Mouse (Mus musculus): Measurements from ENCODE around the gene Sh3tc1. TPM values are rescaled to one million over a fixed set of nuclear protein-coding genes. Genes with fewer than 3 reads are reported as not detected.

Sh3tc1 gene
- polyA plus RNA-seq, 1 experiment from 2014 or later = 2.6 TPM

GRCm38 (mm10) chr5:35703814-35704213, 36.0 kb downstream of the Sh3tc1 start:
- Histone ChIP-seq H3K4me3 (ENCODE audit: low read length) (no peak overlapping the region), H3K27me3 (replicated peaks; ENCODE audit: control insufficient read depth, insufficient read depth, low read length) (no peaks in the 10 kb centered on the region), H3K4me2 (ENCODE audit: low read length) (no peak overlapping the region), H3K9me3 (ENCODE audit: control insufficient read depth, low read length) (no peaks in the 10 kb centered on the region), H3K27ac (ENCODE audit: low read depth, low read length) (no peak overlapping the region), H3K36me3 (ENCODE audit: control insufficient read depth, insufficient read depth, low read length) (no peaks in the 10 kb centered on the region), H3K4me1 (ENCODE audit: control insufficient read depth, insufficient read depth, low read depth, low read length) (no peaks in the 10 kb centered on the region), H3K9ac (ENCODE audit: low read depth, low read length) (no peak overlapping the region)
- 89% methylated on average over 4 of the region's 4 CpGs for WGBS
- no peak for ATAC-seq

DNA sequence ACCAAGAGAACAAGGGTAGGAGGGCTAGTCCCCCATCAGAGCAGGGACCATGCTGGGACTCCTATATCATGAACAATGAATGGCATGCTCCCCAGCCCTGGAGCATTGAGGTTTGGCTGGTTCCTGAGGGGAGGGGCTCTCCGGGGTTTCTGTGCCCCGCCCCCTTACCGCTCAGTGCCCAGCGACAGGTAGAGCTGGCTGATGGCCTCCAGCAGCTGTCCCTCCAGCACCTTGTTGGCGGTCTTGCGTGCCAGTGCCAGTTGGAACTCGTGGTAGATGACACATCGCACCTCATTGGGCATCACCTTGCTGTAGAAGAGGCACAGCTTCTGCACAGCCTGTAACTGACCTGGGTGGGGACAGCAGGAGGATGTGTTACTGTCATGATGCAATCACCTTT, 36.6 kb downstream of the Sh3tc1 start:
- no peak overlapping the region for H3K4me2 ChIP-seq (ENCODE audit: low read length)
- no peaks in the 10 kb centered on the region for H3K4me1 ChIP-seq (ENCODE audit: control insufficient read depth, insufficient read depth, low read depth, low read length)
- no peak overlapping the region for H3K27ac ChIP-seq (ENCODE audit: low read depth, low read length)
- WGBS = 91% methylated on average over 8 of the region's 8 CpGs
- no peak overlapping the region for H3K9ac ChIP-seq (ENCODE audit: low read depth, low read length)
- no peaks in the 10 kb centered on the region for H3K9me3 ChIP-seq (ENCODE audit: control insufficient read depth, low read length)
- H3K4me3 ChIP-seq (ENCODE audit: low read length) = no peak overlapping the region
- no peak for ATAC-seq
- H3K27me3 ChIP-seq (replicated peaks; ENCODE audit: control insufficient read depth, insufficient read depth, low read length) = no peaks in the 10 kb centered on the region
- no peaks in the 10 kb centered on the region for H3K36me3 ChIP-seq (ENCODE audit: control insufficient read depth, insufficient read depth, low read length)

- no peak overlapping the region for H3K4me3 ChIP-seq (ENCODE audit: low read length)
- no peaks in the 10 kb centered on the region for H3K27me3 ChIP-seq (replicated peaks; ENCODE audit: control insufficient read depth, insufficient read depth, low read length)
- 79% methylated on average over 4 of the region's 4 CpGs for WGBS
- no peak overlapping the region for H3K4me2 ChIP-seq (ENCODE audit: low read length)
- H3K4me1 ChIP-seq (ENCODE audit: control insufficient read depth, insufficient read depth, low read depth, low read length) = no peaks in the 10 kb centered on the region
- ATAC-seq = no peak
- no peaks in the 10 kb centered on the region for H3K36me3 ChIP-seq (ENCODE audit: control insufficient read depth, insufficient read depth, low read length)
- no peaks in the 10 kb centered on the region for H3K9me3 ChIP-seq (ENCODE audit: control insufficient read depth, low read length)
- H3K27ac ChIP-seq (ENCODE audit: low read depth, low read length) = no peak overlapping the region
- no peak overlapping the region for H3K9ac ChIP-seq (ENCODE audit: low read depth, low read length)
Observed at GRCm38 (mm10) chr5:35702582-35703140, 37.1 kb downstream of the Sh3tc1 start.

DNA sequence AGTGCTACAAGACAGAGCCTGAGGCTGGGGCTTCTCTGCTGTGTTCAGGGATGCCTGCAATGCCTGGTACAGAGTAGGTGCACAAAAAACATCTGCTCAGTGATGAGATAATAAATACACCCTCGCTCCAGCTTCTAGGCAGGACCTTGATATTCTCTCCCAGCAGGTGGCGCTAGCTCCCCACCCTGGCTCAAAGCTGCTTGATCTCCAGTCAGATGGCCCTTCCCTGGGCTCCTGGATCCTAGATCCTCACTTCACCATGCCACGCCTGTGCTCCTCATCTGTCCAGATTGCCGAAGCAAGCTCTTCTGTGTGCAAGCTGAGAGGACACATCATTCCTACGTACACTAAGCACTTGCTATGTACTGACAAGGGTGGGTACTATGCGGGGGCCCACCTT, 38.7 kb downstream of the Sh3tc1 start:
- no peaks in the 10 kb centered on the region for H3K4me1 ChIP-seq (ENCODE audit: control insufficient read depth, insufficient read depth, low read depth, low read length)
- no peaks in the 10 kb centered on the region for H3K9me3 ChIP-seq (ENCODE audit: control insufficient read depth, low read length)
- H3K4me3 ChIP-seq (ENCODE audit: low read length) = no peak overlapping the region
- H3K27me3 ChIP-seq (replicated peaks; ENCODE audit: control insufficient read depth, insufficient read depth, low read length) = no peaks in the 10 kb centered on the region
- H3K4me2 ChIP-seq (ENCODE audit: low read length) = no peak overlapping the region
- H3K27ac ChIP-seq (ENCODE audit: low read depth, low read length) = no peak overlapping the region
- no peak overlapping the region for H3K9ac ChIP-seq (ENCODE audit: low read depth, low read length)
- 50% methylated on average over 6 of the region's 6 CpGs for WGBS
- H3K36me3 ChIP-seq (ENCODE audit: control insufficient read depth, insufficient read depth, low read length) = no peaks in the 10 kb centered on the region
- ATAC-seq = no peak

DNA sequence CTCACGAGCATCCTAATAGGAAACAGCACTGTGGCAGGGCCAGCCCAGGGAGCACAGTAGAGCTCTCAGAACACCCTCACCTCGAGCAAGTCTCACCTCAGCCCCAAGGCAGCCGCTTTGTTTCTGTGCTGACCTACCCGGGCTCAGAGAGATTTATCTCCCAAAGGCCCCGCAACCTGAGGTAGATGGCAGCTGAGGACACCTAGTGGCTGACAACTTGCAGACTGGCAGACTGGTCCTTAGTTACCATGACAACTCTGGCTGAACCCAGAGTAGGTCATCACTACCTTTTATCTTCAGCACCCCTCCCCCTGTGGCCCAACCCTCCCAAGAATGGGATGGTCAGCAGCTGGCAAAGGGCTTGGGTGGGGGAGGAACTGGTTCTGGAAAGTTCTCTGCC, 44.0 kb downstream of the Sh3tc1 start:
- no peak overlapping the region for H3K9ac ChIP-seq (ENCODE audit: low read depth, low read length)
- H3K27me3 ChIP-seq (replicated peaks; ENCODE audit: control insufficient read depth, insufficient read depth, low read length) = no peaks in the 10 kb centered on the region
- no peaks in the 10 kb centered on the region for H3K9me3 ChIP-seq (ENCODE audit: control insufficient read depth, low read length)
- H3K27ac ChIP-seq (ENCODE audit: low read depth, low read length) = no peak overlapping the region
- ATAC-seq = no peak
- H3K4me2 ChIP-seq (ENCODE audit: low read length) = no peak overlapping the region
- no peaks in the 10 kb centered on the region for H3K4me1 ChIP-seq (ENCODE audit: control insufficient read depth, insufficient read depth, low read depth, low read length)
- no peak overlapping the region for H3K4me3 ChIP-seq (ENCODE audit: low read length)
- no peaks in the 10 kb centered on the region for H3K36me3 ChIP-seq (ENCODE audit: control insufficient read depth, insufficient read depth, low read length)
- WGBS = 27% methylated on average over 5 of the region's 5 CpGs

DNA sequence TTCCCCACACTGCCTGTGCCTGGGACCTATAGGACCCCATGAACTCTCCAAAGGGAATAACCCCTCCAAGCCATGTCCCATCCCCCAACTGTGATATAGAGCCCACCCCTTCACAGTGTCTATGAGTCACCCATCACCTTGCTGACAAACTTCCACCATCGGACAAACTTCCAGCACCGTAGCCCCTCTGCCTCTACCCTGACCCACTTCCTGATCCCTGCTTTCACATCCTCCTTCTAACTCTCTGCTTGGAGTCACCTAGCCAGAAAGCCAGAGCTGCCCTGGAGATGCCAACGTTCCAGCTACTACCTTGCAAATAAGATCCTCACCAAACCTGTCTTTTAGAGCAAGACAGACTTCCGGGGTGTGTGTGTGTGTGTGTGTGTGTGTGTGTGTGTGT, 46.1 kb downstream of the Sh3tc1 start:
- 83% methylated on average over 4 of the region's 4 CpGs for WGBS

DNA sequence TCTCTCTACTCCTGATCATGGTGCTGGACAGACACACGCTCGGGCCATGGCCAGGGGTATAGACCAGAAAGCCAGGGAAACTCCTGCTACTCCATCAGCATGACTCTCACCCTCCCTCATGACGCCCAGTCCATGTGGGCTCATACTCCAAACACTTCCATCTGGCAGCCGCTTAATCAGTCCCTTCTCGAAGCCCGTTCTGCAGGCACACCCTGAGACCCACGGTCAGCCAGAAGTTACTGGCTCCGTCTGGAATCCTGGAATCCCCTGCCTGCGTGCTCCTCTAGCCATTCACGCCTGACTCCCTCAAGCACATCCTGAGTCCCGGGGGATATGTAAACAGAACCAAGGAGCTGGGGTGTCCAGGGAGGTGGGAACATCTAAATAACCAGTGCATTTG, 48.5 kb downstream of the Sh3tc1 start:
- no peaks in the 10 kb centered on the region for H3K4me1 ChIP-seq (ENCODE audit: control insufficient read depth, insufficient read depth, low read depth, low read length)
- H3K27ac ChIP-seq (ENCODE audit: low read depth, low read length) = no peak overlapping the region
- no peaks in the 10 kb centered on the region for H3K9me3 ChIP-seq (ENCODE audit: control insufficient read depth, low read length)
- ATAC-seq = no peak
- H3K9ac ChIP-seq (ENCODE audit: low read depth, low read length) = no peak overlapping the region
- H3K4me2 ChIP-seq (ENCODE audit: low read length) = no peak overlapping the region
- 64% methylated on average over 11 of the region's 11 CpGs for WGBS
- H3K4me3 ChIP-seq (ENCODE audit: low read length) = no peak overlapping the region
- H3K36me3 ChIP-seq (ENCODE audit: control insufficient read depth, insufficient read depth, low read length) = no peaks in the 10 kb centered on the region
- no peaks in the 10 kb centered on the region for H3K27me3 ChIP-seq (replicated peaks; ENCODE audit: control insufficient read depth, insufficient read depth, low read length)

More for the DNA sequence above, 46.1 kb downstream of the Sh3tc1 start:
- Histone ChIP-seq H3K4me3 (ENCODE audit: low read length) (no peak overlapping the region), H3K4me2 (ENCODE audit: low read length) (no peak overlapping the region), H3K36me3 (ENCODE audit: control insufficient read depth, insufficient read depth, low read length) (no peaks in the 10 kb centered on the region), H3K9ac (ENCODE audit: low read depth, low read length) (no peak overlapping the region), H3K4me1 (ENCODE audit: control insufficient read depth, insufficient read depth, low read depth, low read length) (no peaks in the 10 kb centered on the region), H3K27ac (ENCODE audit: low read depth, low read length) (no peak overlapping the region), H3K27me3 (replicated peaks; ENCODE audit: control insufficient read depth, insufficient read depth, low read length) (no peaks in the 10 kb centered on the region), H3K9me3 (ENCODE audit: control insufficient read depth, low read length) (no peaks in the 10 kb centered on the region)
- no peak for ATAC-seq

- H3K36me3 ChIP-seq (ENCODE audit: control insufficient read depth, insufficient read depth, low read length) = no peaks in the 10 kb centered on the region
- H3K4me1 ChIP-seq (ENCODE audit: control insufficient read depth, insufficient read depth, low read depth, low read length) = no peaks in the 10 kb centered on the region
- H3K4me3 ChIP-seq (ENCODE audit: low read length) = no peak overlapping the region
- 72% methylated on average over 8 of the region's 8 CpGs for WGBS
- H3K4me2 ChIP-seq (ENCODE audit: low read length) = no peak overlapping the region
- no peak overlapping the region for H3K27ac ChIP-seq (ENCODE audit: low read depth, low read length)
- no peak overlapping the region for H3K9ac ChIP-seq (ENCODE audit: low read depth, low read length)
- no peaks in the 10 kb centered on the region for H3K27me3 ChIP-seq (replicated peaks; ENCODE audit: control insufficient read depth, insufficient read depth, low read length)
- no peak for ATAC-seq
- H3K9me3 ChIP-seq (ENCODE audit: control insufficient read depth, low read length) = no peaks in the 10 kb centered on the region
Observed at GRCm38 (mm10) chr5:35690485-35691165, 49.2 kb downstream of the Sh3tc1 start.

- Histone ChIP-seq H3K9ac (ENCODE audit: low read depth, low read length) (no peak overlapping the region), H3K27me3 (replicated peaks; ENCODE audit: control insufficient read depth, insufficient read depth, low read length) (no peaks in the 10 kb centered on the region), H3K27ac (ENCODE audit: low read depth, low read length) (no peak overlapping the region), H3K9me3 (ENCODE audit: control insufficient read depth, low read length) (no peaks in the 10 kb centered on the region), H3K4me3 (ENCODE audit: low read length) (no peak overlapping the region), H3K36me3 (ENCODE audit: control insufficient read depth, insufficient read depth, low read length) (no peaks in the 10 kb centered on the region), H3K4me1 (ENCODE audit: control insufficient read depth, insufficient read depth, low read depth, low read length) (no peaks in the 10 kb centered on the region), H3K4me2 (ENCODE audit: low read length) (no peak overlapping the region)
- no peak for ATAC-seq
Observed at GRCm38 (mm10) chr5:35689374-35689773, 50.4 kb downstream of the Sh3tc1 start.
